Mouse (Mus musculus) kidney, adult 10 weeks (tissue): ENCODE results near the gene Foxn1. TPM values are rescaled to one million over a fixed set of nuclear protein-coding genes. Genes with fewer than 3 reads are reported as not detected.

Source experiments
- polyA plus RNA-seq: library from polyadenylated mRNA; stranded (reverse); fragments of 350-450 nt; fragmentation: Illumina TruSeq; extraction: RNeasy Lipid Tissue Mini Kit (QIAGEN cat#74804); gene quantifications from one replicate; pipeline ENCODE4 v1.2.3, GENCODE M21; 2014; ENCODE audit warnings: low read depth, low replicate concordance

Gene Foxn1
- not detected for polyA plus RNA-seq

GRCm38 (mm10) chr11:78386508-78387043 is at the start of gene Foxn1:
Gene Foxn1, minus strand, starts transcription at chr11:78386558.

GRCm38 (mm10) chr11:78422055-78422819 is 35.9 kb upstream of the Foxn1 start, which contains the start of gene Slc13a2:
Gene Slc13a2, minus strand, starts transcription at chr11:78422217.

GRCm38 (mm10) chr11:78343381-78344327 is 42.7 kb downstream of the Foxn1 start, which contains the start of gene Unc119:
Gene Unc119, plus strand, starts transcription at chr11:78343482.

GRCm38 (mm10) chr11:78327634-78328511 is 58.5 kb downstream of the Foxn1 start, which contains the start of gene Pigs:
Gene Pigs, plus strand, starts transcription at chr11:78328415.

GRCm38 (mm10) chr11:78322860-78323259 is 63.5 kb downstream of the Foxn1 start, which contains the start of gene Aldoc:
Gene Aldoc, plus strand, starts transcription at chr11:78322968.

Other genes with a start within 250 kb of the Foxn1 start
- 3.2 TPM for gene Traf4, start 221.0 kb downstream of the Foxn1 start, polyA plus RNA-seq
- 4.6 TPM for gene Nek8, start 209.9 kb downstream of the Foxn1 start, polyA plus RNA-seq
- 48.9 TPM for gene Tlcd1, start 209.8 kb downstream of the Foxn1 start, polyA plus RNA-seq
- gene Rpl23a, start 203.0 kb downstream of the Foxn1 start, polyA plus RNA-seq, result 600 TPM
- 13.5 TPM for gene Rab34, start 198.1 kb downstream of the Foxn1 start, polyA plus RNA-seq
- 6.3 TPM for gene Proca1, start 193.2 kb downstream of the Foxn1 start, polyA plus RNA-seq
- gene Sdf2, start 140.8 kb downstream of the Foxn1 start, polyA plus RNA-seq, result 39.1 TPM
- 12.9 TPM for gene Supt6, start 140.6 kb downstream of the Foxn1 start, polyA plus RNA-seq
- gene 2610507B11Rik, start 124.8 kb downstream of the Foxn1 start, polyA plus RNA-seq, result 96.7 TPM
- 0.20 TPM for gene BC030499, start 95.7 kb downstream of the Foxn1 start, polyA plus RNA-seq
- gene Spag5, start 85.0 kb downstream of the Foxn1 start, polyA plus RNA-seq, result 5.3 TPM
- 13.5 TPM for gene Aldoc, start 63.6 kb downstream of the Foxn1 start, polyA plus RNA-seq
- 2.7 TPM for gene Pigs, start 58.1 kb downstream of the Foxn1 start, polyA plus RNA-seq
- gene Unc119, start 43.1 kb downstream of the Foxn1 start, polyA plus RNA-seq, result 0.49 TPM
- 7.2 TPM for gene Slc13a2, start 35.7 kb upstream of the Foxn1 start, polyA plus RNA-seq
- 1.6 TPM for gene Slc46a1, start 79.1 kb upstream of the Foxn1 start, polyA plus RNA-seq
- not detected for gene Sarm1, start 111.2 kb upstream of the Foxn1 start, polyA plus RNA-seq
- not detected for gene Vtn, start 112.5 kb upstream of the Foxn1 start, polyA plus RNA-seq
- gene Sebox, start 116.9 kb upstream of the Foxn1 start, polyA plus RNA-seq, result not detected
- gene Tmem199, start 125.6 kb upstream of the Foxn1 start, polyA plus RNA-seq, result 28.8 TPM
- 17.7 TPM for gene Poldip2, start 125.6 kb upstream of the Foxn1 start, polyA plus RNA-seq
- gene Tnfaip1, start 149.8 kb upstream of the Foxn1 start, polyA plus RNA-seq, result 25.3 TPM
- gene Ift20, start 149.8 kb upstream of the Foxn1 start, polyA plus RNA-seq, result 26.0 TPM
- gene Tmem97, start 164.2 kb upstream of the Foxn1 start, polyA plus RNA-seq, result 19.0 TPM